Mouse (Mus musculus) common myeloid progenitor, adult 5-6 weeks (primary cell): ENCODE data around the gene Tada2a. TPM values are rescaled to one million over a fixed set of nuclear protein-coding genes. Genes with fewer than 3 reads are reported as not detected.
A peak's percentile ranks its signal among the peaks of the same experiment; 100 is the strongest.

Experiments
- ATAC-seq: replicated peaks from 2 replicates; pipeline ENCODE4 v1.8.0; 2016; ENCODE audit warnings: low read depth, mild to moderate bottlenecking, moderate TSS enrichment, inconsistent platforms; ENCODE audit not compliant: poor library complexity, severe bottlenecking
- total RNA-seq: library from RNA; stranded (forward); fragments of 200-1000, 187-1606 nt; gene quantifications from 2 replicates; pipeline ENCODE4 v1.2.3, GENCODE M21; 2017

Tada2a gene
- total RNA-seq, 1 experiment from 2014 or later: 25.3 TPM

DNA sequence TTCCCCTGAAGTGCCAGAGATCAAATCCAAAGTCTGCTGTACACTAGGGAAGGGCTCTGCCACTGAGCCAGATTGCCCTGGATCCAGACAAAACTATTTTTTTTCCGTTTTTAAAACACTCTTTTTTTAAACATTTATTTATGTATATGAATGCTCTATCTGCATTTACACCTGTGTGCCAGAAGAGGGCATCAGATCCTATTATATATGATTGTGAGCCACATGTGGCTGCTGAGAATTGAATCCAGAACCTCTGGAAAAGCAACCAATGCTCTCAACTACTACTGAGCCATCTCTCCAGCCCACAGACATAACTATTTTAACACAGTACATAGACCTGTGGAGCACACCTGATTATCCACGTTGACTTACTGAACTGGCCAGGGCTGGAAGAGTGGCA, 13.2 kb downstream of the Tada2a start:
- ATAC-seq: no peak

DNA sequence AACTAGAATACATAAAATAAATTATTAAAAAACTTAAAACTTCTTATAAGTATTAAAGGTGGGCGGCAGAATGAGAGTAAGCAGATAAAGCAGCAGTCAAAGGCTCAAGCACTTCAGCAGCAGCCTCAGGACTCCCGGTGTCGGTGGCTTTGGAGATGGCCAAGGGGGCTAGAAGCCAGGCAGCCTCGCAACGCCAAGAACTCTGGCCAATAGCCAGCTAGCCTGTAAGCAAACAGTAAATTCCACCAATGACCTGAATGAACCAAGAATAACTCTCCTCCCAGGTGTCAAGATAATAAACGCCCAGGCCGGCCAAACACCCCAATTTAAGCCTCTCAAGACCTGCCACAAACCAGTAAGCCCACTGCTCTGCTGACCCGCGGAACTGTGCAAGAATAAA, 13.8 kb downstream of the Tada2a start:
- no peak for ATAC-seq

DNA sequence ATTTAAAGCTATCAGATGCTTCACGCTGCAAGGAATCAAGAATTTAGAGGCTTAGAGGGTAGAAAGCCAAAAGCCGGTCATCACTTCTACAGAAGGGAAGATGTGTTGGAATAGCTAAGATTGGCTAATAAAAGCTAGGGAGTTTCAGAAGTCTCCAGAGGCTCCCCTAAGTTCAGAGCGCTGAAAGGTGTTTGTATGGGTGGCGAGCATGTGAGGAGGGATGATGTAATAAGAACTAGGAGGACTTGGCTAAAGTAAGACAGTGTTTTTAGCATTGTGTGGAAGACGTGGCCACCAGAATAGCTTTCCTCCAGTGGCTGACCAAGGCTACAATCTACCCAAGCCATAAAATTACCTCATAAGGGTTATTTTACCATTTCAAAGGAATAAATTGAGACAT, 15.8 kb downstream of the Tada2a start:
- no peak for ATAC-seq

DNA sequence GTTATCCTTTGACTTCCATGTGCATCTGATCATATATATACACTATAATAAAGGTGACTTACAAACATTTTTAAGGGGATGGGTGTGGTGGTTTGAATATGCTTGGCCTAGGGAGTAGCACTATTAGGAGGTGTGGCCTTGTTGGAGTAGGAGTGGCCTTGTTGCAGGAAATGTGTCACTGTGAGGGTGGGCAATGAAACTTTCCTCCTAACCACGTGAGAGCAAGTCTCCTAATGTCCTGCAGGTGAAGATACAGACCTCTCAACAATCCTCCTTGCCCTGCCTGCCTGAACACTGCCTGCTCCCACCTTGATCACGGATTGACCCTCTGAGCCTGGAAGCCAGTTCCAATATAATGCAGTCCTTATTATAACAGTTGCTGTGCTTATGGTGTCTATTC, 22.3 kb downstream of the Tada2a start:
- no peak for ATAC-seq

DNA sequence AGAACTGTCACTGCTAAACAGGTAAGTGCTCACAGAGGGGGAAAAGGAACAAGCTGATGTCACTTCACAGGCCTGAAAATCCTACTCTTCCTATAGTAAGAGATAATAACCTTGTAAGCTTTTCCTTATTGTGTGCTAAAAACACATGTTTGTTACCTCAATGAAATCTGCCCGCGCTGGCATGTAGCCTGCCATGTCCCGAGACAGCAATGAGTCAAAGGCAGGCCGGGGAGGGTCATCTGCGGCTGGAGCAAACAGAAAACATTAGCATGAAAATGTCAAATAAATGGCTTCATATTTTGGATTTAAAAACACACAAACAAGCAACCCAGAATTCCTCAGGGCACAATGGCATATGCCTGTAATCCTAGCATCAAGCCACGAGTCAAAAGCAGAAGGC, 25.4 kb downstream of the Tada2a start:
- no peak for ATAC-seq

DNA sequence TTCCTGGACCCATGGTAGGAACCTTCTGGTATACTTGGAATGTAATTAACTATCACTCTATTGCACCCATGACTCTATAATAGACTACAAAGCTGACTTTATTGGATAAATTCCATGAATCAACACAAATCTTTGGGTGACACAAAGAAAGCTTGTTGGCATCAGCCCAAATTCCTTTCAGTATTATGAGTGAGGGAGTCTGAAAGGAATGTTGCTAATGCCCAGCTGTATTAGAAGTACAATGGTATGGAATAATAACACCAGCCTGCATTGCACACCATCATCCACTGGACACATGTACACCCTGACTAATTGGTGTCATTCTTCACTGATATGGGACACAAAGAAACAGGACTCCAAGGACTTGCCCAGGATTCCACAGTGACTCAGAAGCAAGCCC, 28.2 kb downstream of the Tada2a start:
- ATAC-seq: no peak

DNA sequence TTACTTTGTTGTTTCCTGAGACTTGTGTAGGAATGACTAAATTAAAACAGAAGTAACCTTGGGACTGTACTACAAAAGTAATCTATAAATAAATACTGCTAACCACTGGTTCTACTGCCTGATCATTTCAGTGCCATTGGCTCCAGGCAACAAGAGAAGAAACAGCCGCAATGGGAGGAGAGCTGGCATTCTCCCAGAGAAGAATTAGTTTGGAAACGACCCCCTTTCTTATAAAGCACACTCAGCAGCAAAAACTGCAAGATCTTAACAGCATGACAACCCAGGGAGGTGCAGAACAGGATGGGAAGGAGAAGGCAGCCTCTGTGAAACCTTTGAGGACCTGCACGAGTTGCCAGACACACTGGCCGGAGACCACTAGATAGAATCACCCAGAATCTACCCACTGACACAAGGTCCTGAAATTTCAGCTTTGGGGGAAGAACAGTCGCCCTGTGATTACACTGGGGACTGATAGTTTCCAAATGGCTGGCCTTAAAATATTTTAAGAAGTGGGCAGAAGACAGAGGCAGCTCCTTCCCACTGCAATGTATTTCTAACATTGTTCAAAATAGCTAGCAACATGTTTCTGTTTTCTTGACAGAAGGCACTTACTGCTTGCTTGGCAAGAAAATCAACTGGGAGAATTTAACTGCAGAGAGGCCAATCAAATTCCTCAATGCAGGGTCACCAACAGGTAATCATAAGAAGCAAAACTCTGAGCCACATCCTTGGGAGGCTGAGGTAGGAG, 32.0 kb downstream of the Tada2a start:
- ATAC-seq: no peak

DNA sequence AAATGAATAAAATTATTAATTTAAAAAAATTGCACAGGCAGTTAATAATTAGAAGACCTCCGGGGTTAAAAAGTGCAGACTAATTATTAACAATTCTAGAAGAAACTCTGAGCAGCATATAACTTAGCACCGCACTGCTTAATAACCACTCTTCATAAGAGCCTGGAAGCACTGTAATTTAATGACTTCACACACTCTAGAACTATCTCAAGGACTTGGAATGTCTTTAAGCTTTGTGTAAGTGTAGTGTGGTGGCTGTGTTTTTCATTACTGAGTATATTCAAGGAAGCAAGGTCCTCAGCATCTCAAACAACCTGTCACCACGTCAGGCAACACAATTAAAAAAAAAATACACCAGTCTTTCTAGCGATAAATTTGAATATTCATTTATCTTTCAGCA, 34.3 kb downstream of the Tada2a start:
- ATAC-seq: no peak

DNA sequence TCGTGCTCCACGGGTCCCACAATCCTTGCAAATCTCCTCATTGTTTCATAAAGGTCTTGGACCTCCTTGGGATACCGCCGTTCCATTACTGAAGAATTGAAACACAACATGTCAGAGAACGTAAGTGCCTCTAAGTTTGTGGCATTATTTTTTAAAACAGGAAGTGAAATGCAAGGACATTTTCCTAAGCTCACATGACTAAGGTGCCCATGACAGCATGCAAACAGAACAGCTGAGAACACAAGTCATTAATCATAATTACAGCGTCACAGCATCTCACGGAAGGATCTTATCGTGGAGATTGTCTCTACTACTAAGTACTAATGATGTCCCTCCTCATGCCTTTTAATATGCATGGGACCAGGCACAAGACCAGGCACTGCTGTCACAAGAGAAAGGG, 38.8 kb downstream of the Tada2a start:
- no peak for ATAC-seq

DNA sequence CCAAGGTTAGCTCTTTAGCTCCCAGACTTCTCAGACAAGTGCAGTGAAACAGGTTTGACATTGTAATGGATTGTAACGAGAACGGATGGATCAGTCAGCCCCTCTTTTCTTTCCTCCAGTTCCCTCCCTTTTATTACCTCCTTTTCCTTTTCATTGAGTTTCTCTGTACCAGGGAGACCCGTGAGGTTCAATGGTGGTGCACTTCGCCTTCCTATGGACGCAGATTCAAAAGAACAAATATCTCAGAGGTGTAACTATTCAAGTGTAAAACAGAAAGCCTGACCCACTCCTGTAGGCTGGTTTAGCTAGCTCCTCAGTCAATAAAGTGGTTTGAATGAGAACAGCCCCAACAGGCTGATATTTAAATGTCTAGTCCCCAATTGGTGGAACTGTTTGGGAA, 47.5 kb downstream of the Tada2a start:
- no peak for ATAC-seq

DNA sequence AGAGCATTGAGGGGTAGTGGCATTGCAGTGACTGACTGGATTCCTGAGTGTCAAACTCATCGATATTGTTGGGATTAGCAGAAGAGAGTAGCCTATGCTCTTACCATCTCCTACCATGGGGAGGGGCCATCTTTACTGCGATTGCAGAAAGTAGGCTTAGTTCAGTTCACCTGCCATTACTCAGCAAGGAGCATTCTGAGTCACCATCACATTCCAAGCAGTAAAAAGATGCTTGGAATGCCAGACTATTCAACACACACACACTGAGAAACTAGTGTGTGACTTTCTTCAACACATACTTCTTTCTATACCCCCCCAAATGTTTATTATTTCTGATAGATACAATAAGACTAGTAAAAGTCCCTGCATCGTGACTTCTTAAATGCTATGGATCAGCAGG, 49.1 kb downstream of the Tada2a start:
- ATAC-seq: no peak

DNA sequence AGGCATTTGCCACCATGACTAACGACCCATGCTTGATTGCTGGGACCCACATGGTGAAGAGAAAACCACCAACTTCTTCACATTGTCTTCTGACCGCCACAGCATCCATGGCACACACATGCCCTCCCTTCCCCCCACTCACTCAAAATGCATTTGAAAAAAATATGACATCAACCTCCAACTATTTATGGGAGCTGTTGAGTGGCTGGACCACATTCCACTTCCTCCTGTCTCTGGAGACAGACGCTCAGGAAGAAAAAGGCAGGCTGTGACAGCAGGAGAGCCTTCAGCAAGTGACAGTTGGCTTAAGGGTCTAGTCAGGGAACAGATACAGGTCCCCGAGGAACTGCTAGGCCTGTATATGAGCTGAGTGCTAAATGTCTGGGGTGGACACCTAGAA, 49.5 kb downstream of the Tada2a start:
- ATAC-seq: no peak

DNA sequence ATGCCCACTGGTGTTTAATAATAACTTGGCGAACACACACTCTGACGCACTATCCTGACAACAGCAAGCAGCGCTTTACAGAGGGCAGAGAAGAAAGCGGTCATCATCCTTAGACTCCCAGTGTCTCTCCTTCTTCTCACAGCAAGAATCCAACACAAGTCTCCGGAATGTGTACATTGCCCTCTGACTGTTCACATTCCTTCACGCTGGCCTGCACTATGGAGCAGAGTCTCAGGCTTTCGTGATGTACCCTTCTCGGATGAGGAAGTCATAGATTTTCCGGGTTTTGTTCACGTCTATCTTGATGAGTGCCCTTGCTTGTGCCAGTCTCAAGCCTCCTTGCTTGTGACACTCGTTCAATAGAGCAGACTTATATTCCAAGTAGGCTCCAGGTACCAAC, 50.0 kb downstream of the Tada2a start:
- ATAC-seq: no peak

DNA sequence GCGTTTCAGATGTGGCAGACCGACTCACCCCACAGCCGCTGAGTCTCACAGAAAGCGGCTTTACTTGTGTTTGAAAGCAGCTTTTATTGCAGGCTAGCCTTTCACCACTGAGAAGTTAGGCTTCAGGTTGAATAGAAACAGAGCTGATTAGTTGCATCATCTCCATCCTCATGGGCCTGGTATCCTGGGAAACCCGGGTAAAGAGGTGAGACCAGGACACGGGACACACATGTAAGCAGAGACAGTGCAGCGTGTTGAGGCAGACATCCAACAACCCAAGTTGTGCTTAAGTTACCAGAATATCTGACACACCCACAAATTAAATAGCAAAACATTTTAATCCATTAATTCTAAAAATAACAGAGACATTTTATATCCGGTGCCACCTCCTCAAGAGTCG, 50.8 kb downstream of the Tada2a start:
- ATAC-seq: no peak

DNA sequence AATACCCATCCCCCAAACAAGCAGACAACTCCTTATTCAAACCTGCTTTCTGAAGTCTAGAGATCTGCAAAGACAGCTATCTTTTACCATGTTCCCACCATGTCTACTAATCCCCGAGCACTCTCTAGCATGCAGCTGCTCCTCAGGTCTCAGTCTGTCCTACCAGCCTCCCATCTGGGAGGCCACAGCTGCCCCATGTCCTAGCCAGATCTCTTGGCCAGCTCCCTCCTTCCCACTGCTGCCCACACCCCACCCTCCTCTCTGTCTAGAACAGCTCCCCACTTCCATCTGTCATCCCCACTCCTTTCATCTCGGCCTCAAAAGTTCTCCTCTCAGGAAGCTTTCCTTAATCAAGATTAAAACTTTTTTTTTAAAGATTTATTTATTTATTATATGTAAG, 52.4 kb downstream of the Tada2a start:
- no peak for ATAC-seq

DNA sequence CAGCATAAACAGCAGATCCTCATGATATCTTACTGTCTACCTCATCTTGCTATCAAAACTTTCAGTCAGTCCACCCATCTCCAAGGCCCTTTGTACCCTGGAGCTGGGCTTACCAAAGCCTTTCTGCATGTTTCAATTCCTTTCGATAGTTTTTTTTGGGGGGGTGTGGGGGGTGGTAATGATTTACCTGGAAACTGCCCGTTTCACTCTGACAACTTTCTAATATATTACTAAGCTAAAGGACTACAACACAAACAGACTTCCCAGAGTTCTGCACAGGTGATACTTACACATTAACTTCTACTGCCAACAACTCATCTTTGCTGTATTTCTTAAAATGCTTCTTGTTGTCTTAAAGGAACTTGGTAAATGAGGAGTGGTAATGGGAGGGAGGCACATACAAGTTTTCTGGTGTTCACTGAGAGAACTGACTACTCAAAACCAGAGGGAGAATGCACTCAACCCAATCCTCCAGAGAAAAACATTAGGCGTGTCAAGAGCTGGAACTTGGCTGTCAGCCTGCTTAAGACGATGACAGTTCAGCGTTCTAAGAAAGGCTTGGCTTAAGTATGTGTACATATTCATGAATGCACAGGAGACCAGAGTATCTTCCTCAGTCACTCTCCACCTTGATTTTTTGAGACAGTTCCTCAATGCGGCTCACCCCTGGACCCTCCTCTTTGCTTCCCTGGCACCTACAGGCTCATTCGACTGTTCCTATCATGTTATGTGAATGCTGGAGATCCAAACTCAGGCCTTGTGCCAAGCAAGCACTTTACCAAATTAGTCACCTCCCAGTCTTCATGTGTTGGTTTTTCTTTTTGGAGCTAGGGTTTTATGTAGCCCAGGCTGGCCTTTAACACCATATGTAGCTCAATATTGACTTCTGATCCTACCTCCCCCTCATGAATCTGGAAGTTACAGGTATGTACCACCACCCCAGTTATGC, 55.3 kb downstream of the Tada2a start:
- no peak for ATAC-seq

DNA sequence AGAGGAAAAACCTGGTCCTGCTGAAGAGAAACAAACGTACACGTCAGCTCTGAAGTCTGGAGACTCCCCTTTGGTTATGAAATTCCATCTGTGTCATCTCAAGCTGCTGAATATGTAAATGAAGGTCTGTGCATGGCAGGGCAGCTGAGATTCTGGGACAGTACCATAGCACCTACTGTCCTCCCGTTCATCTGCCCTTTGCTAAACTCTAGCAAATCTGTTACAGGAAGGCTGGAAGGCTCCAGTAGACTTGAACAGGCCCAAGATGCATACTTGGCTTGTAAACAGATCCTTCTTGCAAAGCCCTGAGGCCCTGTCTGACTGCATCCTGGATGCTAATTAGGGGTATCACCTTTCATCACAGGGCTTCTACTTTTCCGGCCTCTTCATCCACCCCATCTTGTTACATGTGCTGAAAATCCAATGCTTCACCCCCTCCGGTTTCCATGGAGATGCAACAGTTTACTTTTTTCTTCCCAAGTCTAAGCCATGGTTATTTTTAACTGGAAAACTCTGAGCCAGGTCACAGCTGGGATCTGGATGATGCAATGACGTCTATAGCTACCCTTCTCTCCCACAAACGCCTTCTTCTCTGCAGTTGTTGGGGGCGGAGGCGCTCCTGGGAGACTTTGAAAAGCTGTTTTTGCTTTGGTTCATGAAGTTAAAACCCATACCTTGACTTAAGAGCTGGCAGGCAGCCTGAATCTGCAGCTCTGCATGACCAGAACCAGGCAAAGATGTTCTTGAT, 56.3 kb downstream of the Tada2a start:
- ATAC-seq: no peak

DNA sequence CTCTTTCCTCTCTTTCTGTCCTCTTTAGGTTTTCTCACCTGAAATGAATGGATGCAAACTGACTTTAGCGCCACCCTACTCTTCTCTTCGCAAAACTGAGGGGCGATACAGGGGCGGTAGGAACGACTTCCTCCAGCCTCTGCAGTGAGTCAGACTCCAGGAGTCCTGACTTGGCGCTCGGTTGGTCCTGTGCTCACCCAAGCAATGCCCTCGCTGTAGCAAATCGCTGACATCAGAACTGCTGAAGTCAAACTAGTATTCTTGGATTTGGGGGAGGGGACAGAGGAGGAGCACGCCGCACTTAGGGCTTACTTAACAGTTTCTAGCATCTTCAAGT, 60.4 kb downstream of the Tada2a start, which contains the start of gene Dusp14:
Gene Dusp14 (minus strand): TSS at position 228 of the 337 bp plus-strand sequence.
- ATAC-seq: no peak

DNA sequence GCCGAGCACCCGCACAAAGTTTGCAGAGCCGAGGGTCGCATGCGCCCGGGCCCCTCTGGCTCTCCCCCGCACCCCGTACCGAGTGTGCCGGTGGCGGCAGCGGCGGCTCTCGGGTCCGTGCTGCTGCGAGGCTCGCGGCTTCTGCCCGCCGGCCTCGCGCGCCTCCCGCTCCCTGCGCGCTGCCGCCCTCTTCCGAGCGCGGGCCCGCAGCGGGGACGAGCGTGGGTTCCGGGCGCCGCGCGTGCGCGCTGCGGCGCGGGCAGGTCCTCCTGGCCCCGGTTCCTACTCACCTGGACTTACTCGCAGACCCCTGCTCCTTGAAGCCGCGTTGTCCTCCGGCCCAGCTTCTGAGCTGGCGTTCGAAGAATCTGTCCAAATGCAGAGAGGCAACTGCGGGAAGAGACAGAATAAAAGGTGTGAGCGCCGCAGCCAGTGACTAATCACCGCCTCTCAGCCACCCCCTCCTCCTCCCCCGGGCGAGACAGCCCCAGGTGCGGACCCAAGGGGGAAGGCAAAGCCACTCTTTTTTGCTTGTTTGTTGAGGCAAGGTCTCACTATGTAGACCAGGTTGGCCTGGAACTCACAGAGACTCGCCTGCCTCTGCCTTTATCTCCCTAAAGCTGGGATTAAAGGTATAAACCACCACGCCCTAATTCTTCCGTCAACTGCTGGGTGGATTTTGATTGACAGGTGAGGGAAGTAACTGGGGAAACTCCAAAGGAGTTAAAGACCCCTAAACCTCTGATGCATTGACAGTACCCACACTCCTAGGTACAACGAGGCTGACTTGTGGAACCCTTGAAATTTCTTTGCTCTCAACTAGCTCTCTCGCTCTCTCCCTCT, 61.0 kb downstream of the Tada2a start:
- ATAC-seq: no peak

DNA sequence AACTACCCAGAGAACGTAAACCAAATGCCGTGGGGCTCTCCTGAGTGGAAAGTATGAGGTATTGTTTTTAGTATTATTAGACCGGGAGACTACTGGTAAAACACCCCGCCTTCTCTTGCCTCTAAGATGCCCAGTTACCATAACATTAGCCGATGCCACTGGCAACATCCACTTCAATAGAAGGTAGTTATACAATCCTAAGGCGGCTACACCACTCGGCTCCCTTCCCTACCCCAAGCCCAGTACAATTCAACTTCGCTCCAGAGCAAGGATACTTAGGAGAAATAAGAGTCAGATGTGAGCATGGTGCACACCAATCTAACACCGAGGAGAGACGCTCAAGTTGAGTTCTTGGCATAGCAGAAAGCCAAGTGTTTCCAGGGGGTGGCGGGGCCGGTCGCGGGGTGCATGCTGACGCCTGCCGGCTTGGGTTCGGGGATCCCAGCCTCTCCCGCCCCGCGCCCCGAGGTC, 61.6 kb downstream of the Tada2a start:
- ATAC-seq: 0 out of 2 replicates have a peak, but pooled peaks have one; percentile 25
